Mouse (Mus musculus): Measurements from ENCODE around the gene Usp27x. TPM values are rescaled to one million over a fixed set of nuclear protein-coding genes. Genes with fewer than 3 reads are reported as not detected.

The Usp27x gene
- total RNA-seq (2014; rRNA removed): 11.2 and 14.3 TPM in 2 replicates
- polyA plus RNA-seq (2015; fragmentation: Nextera tagmentation; extraction: Ambion mirVana): 1.4 and 3.2 TPM in 2 replicates

- WGBS: 21% methylated on average over 51 of the region's 51 CpGs
- H3K27me3 ChIP-seq (ENCODE audit: insufficient read depth, low read length): no peaks in the 10 kb centered on the region
- peak; percentile 61 for TF ChIP-seq CTCF (IDR thresholded peaks at IDR 0.05; ENCODE audit: low read depth)
Measured at GRCm38 (mm10) chrX:7375716-7376480, at the start of gene Usp27x. Gene Usp27x (minus strand): TSS chrX:7375830.

GRCm38 (mm10) chrX:7422691-7423111 lies 47.1 kb upstream of the Usp27x start:
- Histone ChIP-seq H3K36me3 (ENCODE audit: insufficient read depth) (no peaks in the 10 kb centered on the region), H3K9me3 (ENCODE audit: low read length) (no peaks in the 10 kb centered on the region), H3K4me1 (ENCODE audit: insufficient read depth) (no peaks in the 10 kb centered on the region), H3K27me3 (ENCODE audit: insufficient read depth, low read length) (no peaks in the 10 kb centered on the region), H3K4me3 (ENCODE audit: low read depth, low read length) (peak overlapping the region; percentile 42), H3K27ac (ENCODE audit: low read depth, low read length) (no peak overlapping the region), H3K4me2 (ENCODE audit: low read depth) (peak overlapping the region; percentile 58), H3K9ac (0 out of 2 replicates have a peak overlapping the region, but pooled peaks have one; percentile 10)
- TF ChIP-seq CTCF (IDR thresholded peaks at IDR 0.05; ENCODE audit: low read depth): peak; percentile 79
- DNase-seq (peak; percentile 82), ATAC-seq (peak; percentile 77)
- WGBS: 27% methylated on average over 26 of the region's 26 CpGs

More at GRCm38 (mm10) chrX:7375716-7376480, at the start of gene Usp27x:
- H3K4me3 ChIP-seq (ENCODE audit: low read depth, low read length): peak within 1 kb of the TSS; percentile 50
- ATAC-seq: peak; percentile 84
- H3K9me3 ChIP-seq (ENCODE audit: low read length): no peaks in the 10 kb centered on the region
- H3K4me1 ChIP-seq (ENCODE audit: insufficient read depth): no peaks in the 10 kb centered on the region
- peak within 1 kb of the TSS; percentile 85 for H3K27ac ChIP-seq (ENCODE audit: low read depth, low read length)
- DNase-seq: peak; percentile 81
- H3K36me3 ChIP-seq (ENCODE audit: insufficient read depth): no peaks in the 10 kb centered on the region
- H3K9ac ChIP-seq: peak within 1 kb of the TSS; percentile 68
- H3K4me2 ChIP-seq (ENCODE audit: low read depth): peak within 1 kb of the TSS; percentile 60

- ATAC-seq: no peak
- no peak for DNase-seq
- no peaks in the 10 kb centered on the region for H3K4me1 ChIP-seq (ENCODE audit: insufficient read depth)
- TF ChIP-seq CTCF (IDR thresholded peaks at IDR 0.05; ENCODE audit: low read depth): no peak
- H3K9ac ChIP-seq: no peak overlapping the region
- H3K4me3 ChIP-seq (ENCODE audit: low read depth, low read length): peak overlapping the region; percentile 42
- no peak overlapping the region for H3K27ac ChIP-seq (ENCODE audit: low read depth, low read length)
- WGBS: 62% methylated on average over 6 of the region's 6 CpGs
- no peaks in the 10 kb centered on the region for H3K36me3 ChIP-seq (ENCODE audit: insufficient read depth)
- H3K27me3 ChIP-seq (ENCODE audit: insufficient read depth, low read length): no peaks in the 10 kb centered on the region
- H3K9me3 ChIP-seq (ENCODE audit: low read length): no peaks in the 10 kb centered on the region
- H3K4me2 ChIP-seq (ENCODE audit: low read depth): peak overlapping the region; percentile 58
Measured at GRCm38 (mm10) chrX:7422166-7422565, 46.5 kb upstream of the Usp27x start.

- H3K27me3 ChIP-seq (ENCODE audit: insufficient read depth, low read length): no peaks in the 10 kb centered on the region
- no peaks in the 10 kb centered on the region for H3K4me1 ChIP-seq (ENCODE audit: insufficient read depth)
- H3K4me2 ChIP-seq (ENCODE audit: low read depth): peak overlapping the region; percentile 21
- peak; percentile 77 for ATAC-seq
- peak; percentile 87 for DNase-seq
- no peak overlapping the region for H3K9ac ChIP-seq
- H3K4me3 ChIP-seq (ENCODE audit: low read depth, low read length): no peak overlapping the region
- peak; percentile 87 for TF ChIP-seq CTCF (IDR thresholded peaks at IDR 0.05; ENCODE audit: low read depth)
- WGBS: 24% methylated on average over 3 of the region's 3 CpGs
- no peak overlapping the region for H3K27ac ChIP-seq (ENCODE audit: low read depth, low read length)
- no peaks in the 10 kb centered on the region for H3K9me3 ChIP-seq (ENCODE audit: low read length)
- H3K36me3 ChIP-seq (ENCODE audit: insufficient read depth): no peaks in the 10 kb centered on the region
Measured at GRCm38 (mm10) chrX:7421016-7421415, 45.4 kb upstream of the Usp27x start.

GRCm38 (mm10) chrX:7416178-7416871 lies 40.7 kb upstream of the Usp27x start:
- DNase-seq (peak; percentile 86), ATAC-seq (peak; percentile 89)
- H3K27ac ChIP-seq (ENCODE audit: low read depth, low read length): peak overlapping the region; percentile 66
- TF ChIP-seq CTCF (IDR thresholded peaks at IDR 0.05; ENCODE audit: low read depth): no peak
- no peaks in the 10 kb centered on the region for H3K9me3 ChIP-seq (ENCODE audit: low read length)
- H3K9ac ChIP-seq: no peak overlapping the region
- WGBS: 34% methylated on average over 12 of the region's 12 CpGs
- no peaks in the 10 kb centered on the region for H3K36me3 ChIP-seq (ENCODE audit: insufficient read depth)
- H3K4me2 ChIP-seq (ENCODE audit: low read depth): no peak overlapping the region
- H3K27me3 ChIP-seq (ENCODE audit: insufficient read depth, low read length): no peaks in the 10 kb centered on the region
- H3K4me3 ChIP-seq (ENCODE audit: low read depth, low read length): no peak overlapping the region
- no peaks in the 10 kb centered on the region for H3K4me1 ChIP-seq (ENCODE audit: insufficient read depth)

- no peak overlapping the region for H3K27ac ChIP-seq (ENCODE audit: low read depth, low read length)
- DNase-seq: no peak
- H3K9me3 ChIP-seq (ENCODE audit: low read length): no peaks in the 10 kb centered on the region
- no peak for ATAC-seq
- WGBS: 85% methylated on average over 6 of the region's 6 CpGs
- H3K36me3 ChIP-seq (ENCODE audit: insufficient read depth): no peaks in the 10 kb centered on the region
- no peak overlapping the region for H3K9ac ChIP-seq
- TF ChIP-seq CTCF (IDR thresholded peaks at IDR 0.05; ENCODE audit: low read depth): no peak
- H3K4me2 ChIP-seq (ENCODE audit: low read depth): no peak overlapping the region
- no peaks in the 10 kb centered on the region for H3K27me3 ChIP-seq (ENCODE audit: insufficient read depth, low read length)
- H3K4me1 ChIP-seq (ENCODE audit: insufficient read depth): no peaks in the 10 kb centered on the region
- H3K4me3 ChIP-seq (ENCODE audit: low read depth, low read length): no peak overlapping the region
Measured at GRCm38 (mm10) chrX:7415308-7415707, 39.7 kb upstream of the Usp27x start.

All from forebrain, postnatal 0 days (tissue).